Mouse (Mus musculus) CH12.LX (cell line): ENCODE results near the gene Pkd1l2.

ENCODE experiments used
- BHLHE40 ChIP-seq: IDR thresholded peaks from 2 replicates; pipeline ENCODE4 v1.6.1; 2011; ENCODE audit warnings: mild to moderate bottlenecking, low read depth, low read length, improper control_type of control experiment
- CTCF ChIP-seq, 2 experiments: IDR thresholded peaks in 1 of 2; conservative IDR thresholded peaks in 1 of 2; 2 replicates each; pipeline ENCODE4 v1.5.1; 2011 to 2012; ENCODE audit warnings: low read depth in 2 of 2, low read length in 2 of 2, improper control_type of control experiment in 1 of 2, inconsistent platforms in 1 of 2, mild to moderate bottlenecking in 1 of 2, moderate library complexity in 1 of 2
- EP300 ChIP-seq: IDR thresholded peaks from 2 replicates; pipeline ENCODE4 v1.6.1; 2011; ENCODE audit warnings: low read length, improper control_type of control experiment
- ETS1 ChIP-seq: conservative IDR thresholded peaks from 2 replicates; pipeline ENCODE4 v1.6.1; 2012; ENCODE audit warnings: low read depth, mild to moderate bottlenecking, inconsistent platforms, low read length, improper control_type of control experiment, moderate library complexity
- HCFC1 ChIP-seq: IDR thresholded peaks from 2 replicates; pipeline ENCODE4 v1.6.1; 2012; ENCODE audit warnings: low read depth, mild to moderate bottlenecking, inconsistent platforms, low read length, improper control_type of control experiment
- MAX ChIP-seq: IDR thresholded peaks from 2 replicates; pipeline ENCODE4 v1.6.1; 2011; ENCODE audit warnings: low read length, improper control_type of control experiment
- NRF1 ChIP-seq: IDR thresholded peaks from 2 replicates; pipeline ENCODE4 v1.6.1; 2014; ENCODE audit warnings: low read depth, mild to moderate bottlenecking, inconsistent platforms, low read length, improper control_type of control experiment, moderate library complexity
- POLR2A ChIP-seq: IDR thresholded peaks from 2 replicates; pipeline ENCODE4 v1.6.1; 2011; ENCODE audit warnings: low read depth, mild to moderate bottlenecking, improper control_type of control experiment, low read length
- TCF12 ChIP-seq: IDR thresholded peaks from 2 replicates; pipeline ENCODE4 v1.6.1; 2014; ENCODE audit warnings: low read depth, mild to moderate bottlenecking, inconsistent platforms, low read length, improper control_type of control experiment
- USF2 ChIP-seq: conservative IDR thresholded peaks from 2 replicates; pipeline ENCODE4 v1.6.1; 2011; ENCODE audit warnings: low read depth, low read length, improper control_type of control experiment
- ZC3H11A ChIP-seq: IDR thresholded peaks from 2 replicates; pipeline ENCODE4 v1.6.1; 2012; ENCODE audit warnings: low read depth, mild to moderate bottlenecking, inconsistent platforms, low read length, improper control_type of control experiment
- ZNF384 ChIP-seq: IDR thresholded peaks from 2 replicates; pipeline ENCODE4 v1.6.1; 2012; ENCODE audit warnings: low read depth, low read length, improper control_type of control experiment, inconsistent platforms

- TF ChIP-seq HCFC1 = no peak
- TF ChIP-seq POLR2A = no peak
- TF ChIP-seq CTCF (conservative IDR thresholded peaks at IDR 0.05 in 1 of 2, IDR thresholded peaks at IDR 0.05 in 1 of 2; ENCODE audit: low read depth in 2 of 2, low read length in 2 of 2) = no peak
- no peak for TF ChIP-seq TCF12
- no peak for TF ChIP-seq NRF1
- TF ChIP-seq ETS1 = no peak
- no peak for TF ChIP-seq EP300
- TF ChIP-seq MAX = no peak
- no peak for TF ChIP-seq USF2
- no peak for TF ChIP-seq ZC3H11A
- TF ChIP-seq ZNF384 = no peak
- peak; percentile 48; the same call in 1 of the 2 replicates for TF ChIP-seq BHLHE40
Observed at GRCm38 (mm10) chr8:117011366-117011765, 70.9 kb downstream of the Pkd1l2 start.
